Mouse (Mus musculus) liver, adult 2 months (tissue): ENCODE measurements at regions not wholly inside any gene's neighbourhood (a gene's known extent, or its start where the extent isn't known, plus 50 kb on each side); places are given as distances from the start of the nearest gene placed in this dataset.

Experiments used
- DNase-seq: peaks from one replicate; pipeline ENCODE4 v3.0.0-alpha.2; 2011; ENCODE audit warnings: low read depth, low spot score; ENCODE audit errors: extremely low read depth
- H3K27ac ChIP-seq: fragments of 200-500 bp; replicated peaks from 2 replicates; pipeline ENCODE4 v1.5.1; 2012; ENCODE audit warnings: low read depth, mild to moderate bottlenecking, control low read depth, inconsistent platforms, low read length; ENCODE audit not compliant: insufficient read depth
- H3K27me3 ChIP-seq: fragments of 200-500 bp; 2 replicates; pipeline ENCODE4 v1.6.1; 2012; ENCODE audit warnings: mild to moderate bottlenecking, moderate library complexity, low read length, inconsistent platforms; ENCODE audit not compliant: control insufficient read depth, insufficient read depth
- H3K36me3 ChIP-seq: fragments of 200-500 bp; 2 replicates; pipeline ENCODE4 v1.6.1; 2012; ENCODE audit warnings: low read length, inconsistent platforms; ENCODE audit not compliant: control insufficient read depth, insufficient read depth
- H3K4me1 ChIP-seq: fragments of 200-500 bp; 2 replicates; pipeline ENCODE4 v1.6.1; 2011; ENCODE audit warnings: low read length; ENCODE audit not compliant: control insufficient read depth, insufficient read depth
- H3K4me3 ChIP-seq: fragments of 200-500 bp; 2 replicates; pipeline ENCODE4 v1.5.1; 2011; ENCODE audit warnings: low read depth, mild to moderate bottlenecking, control low read depth, low read length, moderate library complexity; ENCODE audit not compliant: insufficient read depth
- H3K79me2 ChIP-seq: fragments of 200-500 bp; 2 replicates; pipeline ENCODE4 v1.6.1; 2012; ENCODE audit warnings: inconsistent platforms, mild to moderate bottlenecking, low read length, moderate library complexity; ENCODE audit not compliant: control insufficient read depth, insufficient read depth
- H3K9ac ChIP-seq: fragments of 200-500 bp; 2 replicates; pipeline ENCODE4 v1.6.1; 2012; ENCODE audit warnings: low read depth, mild to moderate bottlenecking, control low read depth, inconsistent platforms, low read length
- CTCF ChIP-seq: fragments of 200-500 bp; IDR thresholded peaks from 2 replicates; pipeline ENCODE4 v1.5.1; 2011; ENCODE audit warnings: low read depth, low read length, control low read depth
- POLR2A ChIP-seq: fragments of 200-500 bp; IDR thresholded peaks from 2 replicates; pipeline ENCODE4 v1.6.1; 2011; ENCODE audit warnings: low read length, control low read depth; ENCODE audit not compliant: insufficient read depth; ENCODE audit errors: extremely low read depth
- WGBS: fragments of 180-500 bp; shearing (Covaris S2); methylation state at CpG from one replicate; pipeline ENCODE4 v1.1.7; 2018; 5-methylcytosine and 5-hydroxymethylcytosine counted together

GRCm38 (mm10) chr1:184650541-184651105, 81.8 kb downstream of the Hlx start:
- DNase-seq: no peak
- TF ChIP-seq CTCF: no peak
- TF ChIP-seq POLR2A: no peak

GRCm38 (mm10) chr1:184647920-184648540, 84.4 kb downstream of the Hlx start:
- Histone ChIP-seq H3K27me3 (no peaks in the 10 kb centered on the region), H3K4me3 (no peak overlapping the region), H3K9ac (no peak overlapping the region), H3K79me2 (no peaks in the 10 kb centered on the region), H3K36me3 (no peaks in the 10 kb centered on the region), H3K4me1 (no peaks in the 10 kb centered on the region), H3K27ac (no peak overlapping the region)
- TF ChIP-seq POLR2A: no peak
- no peak for TF ChIP-seq CTCF
- WGBS: 96% methylated on average over 8 of the region's 8 CpGs
- DNase-seq: no peak

More at GRCm38 (mm10) chr1:184650541-184651105, 81.8 kb downstream of the Hlx start:
- H3K27me3 ChIP-seq: no peaks in the 10 kb centered on the region
- 88% methylated on average over 4 of the region's 4 CpGs for WGBS
- H3K27ac ChIP-seq: no peak overlapping the region
- no peaks in the 10 kb centered on the region for H3K79me2 ChIP-seq
- H3K4me1 ChIP-seq: no peaks in the 10 kb centered on the region
- H3K36me3 ChIP-seq: no peaks in the 10 kb centered on the region
- H3K9ac ChIP-seq: no peak overlapping the region
- H3K4me3 ChIP-seq: no peak overlapping the region

- Histone ChIP-seq H3K27ac (no peak overlapping the region), H3K4me3 (no peak overlapping the region), H3K27me3 (no peaks in the 10 kb centered on the region), H3K9ac (no peak overlapping the region), H3K4me1 (no peaks in the 10 kb centered on the region), H3K79me2 (no peaks in the 10 kb centered on the region), H3K36me3 (no peaks in the 10 kb centered on the region)
- whole genome bisulfite sequencing: 55% methylated on average over 9 of the region's 9 CpGs
- DNase-seq: no peak
- no peak for TF ChIP-seq CTCF
Observed at GRCm38 (mm10) chr1:184644767-184645598, 87.4 kb downstream of the Hlx start.

- no peak for TF ChIP-seq POLR2A
- no peak for TF ChIP-seq CTCF
- Histone ChIP-seq H3K9ac (no peak overlapping the region), H3K36me3 (no peaks in the 10 kb centered on the region), H3K27ac (no peak overlapping the region), H3K4me1 (no peaks in the 10 kb centered on the region; the same call in 1 of the 2 replicates), H3K27me3 (no peaks in the 10 kb centered on the region), H3K4me3 (no peak overlapping the region), H3K79me2 (no peaks in the 10 kb centered on the region)
- WGBS: 89% methylated on average over 13 of the region's 13 CpGs
- DNase-seq: no peak
Observed at GRCm38 (mm10) chr1:184630695-184631475, 101.5 kb downstream of the Hlx start.

- TF ChIP-seq CTCF (no peak), POLR2A (no peak)
- Histone ChIP-seq H3K36me3 (no peaks in the 10 kb centered on the region), H3K27me3 (no peaks in the 10 kb centered on the region), H3K9ac (no peak overlapping the region), H3K4me3 (no peak overlapping the region), H3K27ac (no peak overlapping the region), H3K79me2 (no peaks in the 10 kb centered on the region), H3K4me1 (no peaks in the 10 kb centered on the region; the same call in 1 of the 2 replicates)
- WGBS: 91% methylated on average over 9 of the region's 9 CpGs
- DNase-seq: no peak
Observed at GRCm38 (mm10) chr1:184629194-184629593, 103.2 kb downstream of the Hlx start.
